Mouse (Mus musculus) bone marrow macrophage, adult 2 months (primary cell): ENCODE results near the gene Man1a.

Experiments used
- CTCF ChIP-seq: IDR thresholded peaks from 2 replicates; pipeline ENCODE4 v1.5.1; 2012; ENCODE audit warnings: low read depth, mild to moderate bottlenecking, low read length, moderate library complexity
- POLR2A ChIP-seq: IDR thresholded peaks from 2 replicates; pipeline ENCODE4 v1.6.1; 2012; ENCODE audit warnings: mild to moderate bottlenecking, low read depth, low read length, borderline replicate concordance

- no peak for TF ChIP-seq CTCF
- TF ChIP-seq POLR2A: no peak
Observed at GRCm38 (mm10) chr10:53914974-53915609, 161.3 kb downstream of the Man1a start.
